Mouse (Mus musculus) layer of hippocampus, adult 2 months (tissue): ENCODE measurements around the gene Duox2. TPM values are rescaled to one million over a fixed set of nuclear protein-coding genes. Genes with fewer than 3 reads are reported as not detected.
A peak's percentile ranks its signal among the peaks of the same experiment; 100 is the strongest.

Experiments used
- DNase-seq, 2 experiments: peaks; one replicate each; pipeline ENCODE4 v3.0.0; 2022; ENCODE audit warnings: low spot score in 2 of 2
- H3K27ac ChIP-seq: fragments of 200-600 bp; 2 replicates; pipeline ENCODE4 v1.8.1; 2022
- H3K4me3 ChIP-seq: fragments of 200-600 bp; 2 replicates; pipeline ENCODE4 v1.8.1; 2022; ENCODE audit warnings: mild to moderate bottlenecking
- CTCF ChIP-seq: fragments of 200-600 bp; conservative IDR thresholded peaks from 2 replicates; pipeline ENCODE4 v1.8.1; 2022; ENCODE audit warnings: antibody characterized with exemption, mild to moderate bottlenecking, moderate library complexity
- total RNA-seq, 2 experiments: library from RNA; stranded (reverse); gene quantifications; 2 replicates each; pipeline ENCODE4 v1.2.3; 2021

The Duox2 gene
- total RNA-seq, 2 experiments from 2014 or later = 0.08 TPM; not detected in 1

DNA sequence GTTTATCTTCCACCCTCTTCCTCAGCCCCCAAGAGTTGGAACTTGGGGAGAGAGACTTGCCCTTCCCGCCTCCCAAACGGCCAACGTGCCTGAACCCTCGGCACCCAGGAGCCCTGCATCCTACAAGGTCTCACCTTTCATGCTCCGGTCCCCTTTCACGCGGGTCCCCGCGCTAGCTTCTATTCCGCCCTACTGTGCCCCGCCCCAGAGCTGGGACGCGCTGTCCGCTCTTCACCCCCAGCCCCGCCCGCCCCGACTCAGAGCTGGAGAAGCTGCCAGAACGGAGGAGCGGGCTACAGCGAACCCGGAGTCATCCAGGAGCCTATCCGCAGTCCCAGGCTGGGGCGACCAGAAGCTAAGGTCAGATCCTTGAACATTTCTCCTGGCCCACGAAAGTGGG, 15.3 kb upstream of the Duox2 start, which contains the start of gene Duoxa1:
TSS of gene Duoxa1 (minus strand) at position 195 of the 400 bp plus-strand sequence.
- no peak for TF ChIP-seq CTCF
- no peak within 1 kb of the TSS for H3K27ac ChIP-seq
- DNase-seq = no peak
- H3K4me3 ChIP-seq = peak within 1 kb of the TSS; percentile 30; the same call in 1 of the 2 replicates

DNA sequence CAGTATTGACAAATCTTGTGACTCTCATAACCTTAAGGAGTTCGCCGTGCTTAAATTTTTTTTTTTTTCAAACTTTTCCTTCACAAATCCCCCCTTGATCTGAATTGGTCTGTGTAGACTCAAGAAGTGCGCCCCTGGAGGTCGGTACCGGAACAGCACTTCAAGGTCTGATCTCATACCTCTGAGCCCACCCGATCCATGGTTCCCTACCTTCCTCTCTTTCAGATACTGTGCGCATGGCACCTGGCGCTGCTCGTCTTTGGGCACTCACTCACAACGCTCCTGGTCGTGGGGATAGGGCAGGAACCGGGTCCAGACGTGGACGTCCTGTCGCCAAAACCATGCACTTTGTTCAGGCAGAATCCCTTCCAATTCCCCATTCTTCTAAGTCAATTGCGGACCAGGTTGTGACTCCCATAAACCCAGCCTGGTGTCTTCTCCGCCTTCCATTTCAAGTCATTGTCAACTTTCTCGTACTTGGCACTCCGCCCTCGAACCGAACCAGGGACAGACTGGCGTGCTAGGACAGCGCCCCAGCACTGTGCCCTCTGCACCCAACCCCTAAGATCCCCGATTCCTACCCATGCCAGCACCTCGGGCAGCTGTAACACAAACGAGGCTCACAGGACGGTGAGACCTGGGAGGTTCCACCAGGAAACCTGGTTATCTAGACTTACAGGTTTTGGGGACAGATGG, 14.6 kb upstream of the Duox2 start:
- DNase-seq = peak; percentile 30 to 63
- peak overlapping the region; percentile 30; the same call in 1 of the 2 replicates for H3K4me3 ChIP-seq
- TF ChIP-seq CTCF = peak; percentile 88
- H3K27ac ChIP-seq = no peak overlapping the region

DNA sequence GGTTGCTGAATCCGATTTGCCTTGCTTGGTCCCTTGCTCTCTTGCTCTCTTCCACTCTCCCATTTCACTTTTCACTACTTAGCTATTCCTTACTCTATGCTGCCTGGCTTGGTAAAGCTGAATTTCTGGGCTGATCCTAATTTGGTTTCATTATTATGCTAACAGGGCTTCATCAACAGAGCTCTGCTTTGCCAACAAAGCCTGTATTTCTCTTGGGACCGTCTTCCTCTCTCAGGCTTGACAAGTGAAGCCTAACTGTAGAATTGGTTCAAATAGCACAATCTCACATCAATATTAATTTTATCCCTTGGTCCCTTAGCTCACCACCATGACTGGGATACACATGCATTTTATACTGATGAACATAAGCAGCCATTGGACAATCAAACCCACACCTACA, 13.3 kb upstream of the Duox2 start:
- Histone ChIP-seq H3K4me3 (no peak overlapping the region), H3K27ac (no peak overlapping the region)
- no peak for DNase-seq
- no peak for TF ChIP-seq CTCF

DNA sequence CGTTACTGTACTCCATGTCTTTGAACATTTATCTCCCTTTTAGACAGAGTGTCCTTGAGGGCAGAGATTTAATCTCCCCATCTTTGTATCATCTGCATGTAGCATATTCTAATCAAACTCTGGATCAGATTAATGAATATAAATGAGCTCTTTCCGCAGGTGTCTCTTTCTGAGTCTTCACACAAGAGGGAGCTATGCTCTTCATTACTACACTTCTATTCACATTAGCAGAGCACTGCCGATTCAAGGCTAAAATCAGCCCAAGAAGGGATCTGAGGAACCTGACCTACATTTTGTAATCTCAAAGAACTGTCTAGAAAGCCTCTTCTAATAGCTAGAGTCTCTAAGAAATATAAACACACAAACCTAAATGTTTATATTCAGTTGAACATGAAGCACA, 11.4 kb upstream of the Duox2 start:
- Histone ChIP-seq H3K27ac (no peak overlapping the region), H3K4me3 (no peak overlapping the region)
- peak; percentile 66 for TF ChIP-seq CTCF
- DNase-seq = no peak

DNA sequence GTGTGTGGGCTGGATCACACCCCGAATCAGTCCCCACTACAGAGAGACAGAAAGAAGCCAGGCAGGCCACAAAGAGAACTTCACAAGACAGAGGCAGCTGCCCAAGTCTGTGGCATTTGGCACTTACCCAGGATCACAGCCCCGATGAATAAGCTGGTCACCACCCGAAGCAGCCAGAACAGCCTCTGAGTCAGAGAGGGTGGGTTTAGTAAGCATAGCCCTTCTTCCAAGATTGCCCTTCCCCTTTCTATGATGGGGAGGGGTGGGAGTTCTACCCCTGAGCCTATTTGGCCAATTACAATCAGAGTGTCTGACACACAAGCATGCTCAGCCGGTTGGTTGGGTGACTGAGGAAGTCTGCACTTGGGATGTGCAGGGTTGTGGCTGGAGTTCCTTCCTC, 7.9 kb upstream of the Duox2 start:
- DNase-seq = peak; percentile 14 to 31
- Histone ChIP-seq H3K4me3 (no peak overlapping the region), H3K27ac (no peak overlapping the region)
- no peak for TF ChIP-seq CTCF

DNA sequence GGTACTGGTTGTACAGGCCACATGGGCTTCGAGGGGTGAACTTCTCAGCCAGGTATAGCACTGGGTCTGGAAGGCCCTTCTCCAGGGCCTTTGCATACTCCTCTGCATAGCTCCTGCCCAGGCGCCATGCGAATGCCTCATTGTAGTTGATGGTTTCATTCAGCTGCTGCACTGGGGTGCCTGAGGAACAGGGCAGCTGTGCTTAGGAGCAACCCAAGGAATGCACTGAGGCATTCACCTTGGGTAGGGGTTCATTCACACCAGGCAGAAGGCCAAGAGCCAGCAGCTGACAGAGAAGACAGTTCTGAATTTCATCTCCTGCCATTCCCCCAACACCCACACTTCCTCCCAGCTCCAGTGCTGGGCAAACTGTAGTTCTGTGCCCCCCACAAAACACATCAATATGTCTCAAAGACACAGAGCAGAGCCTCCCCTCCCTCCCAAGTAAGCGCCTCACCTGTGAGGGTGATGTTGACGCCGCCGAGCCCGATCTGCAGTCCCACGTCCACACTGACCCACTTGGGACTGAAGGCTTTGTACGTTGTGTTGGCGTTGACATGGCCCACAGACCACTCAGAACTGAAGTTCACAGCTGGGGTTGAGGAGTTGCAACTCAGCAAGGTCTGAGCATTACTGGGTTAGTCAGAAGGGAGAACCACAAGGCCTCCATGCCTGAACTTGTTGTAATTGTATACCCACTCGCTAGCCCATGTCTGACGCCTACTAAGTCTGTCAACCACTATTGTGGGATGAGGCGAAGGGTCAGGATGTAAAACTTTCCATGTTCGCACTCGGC, 7.0 kb upstream of the Duox2 start:
- no peak for TF ChIP-seq CTCF
- H3K4me3 ChIP-seq = no peak overlapping the region
- H3K27ac ChIP-seq = no peak overlapping the region
- no peak for DNase-seq

DNA sequence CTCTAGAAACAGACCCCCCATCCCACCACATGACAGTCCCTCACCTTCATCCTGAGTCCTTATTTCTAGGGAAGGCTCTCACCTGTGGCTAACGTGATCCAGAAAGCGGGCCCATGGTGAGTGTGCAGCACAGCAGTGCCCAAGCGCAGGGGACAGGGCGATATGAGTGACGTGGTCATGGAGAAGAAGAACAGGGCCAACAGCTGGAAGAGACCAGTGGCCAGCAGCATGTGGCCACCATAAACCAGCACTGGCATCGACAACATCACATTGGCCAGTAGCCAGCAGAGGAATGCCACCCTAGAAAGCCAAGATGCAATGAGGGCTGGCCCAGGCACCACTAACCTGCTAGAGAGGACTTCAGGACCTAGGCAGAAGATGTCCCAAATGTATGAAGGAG, 6.3 kb upstream of the Duox2 start:
- Histone ChIP-seq H3K27ac (no peak overlapping the region), H3K4me3 (no peak overlapping the region)
- TF ChIP-seq CTCF = no peak
- no peak for DNase-seq

DNA sequence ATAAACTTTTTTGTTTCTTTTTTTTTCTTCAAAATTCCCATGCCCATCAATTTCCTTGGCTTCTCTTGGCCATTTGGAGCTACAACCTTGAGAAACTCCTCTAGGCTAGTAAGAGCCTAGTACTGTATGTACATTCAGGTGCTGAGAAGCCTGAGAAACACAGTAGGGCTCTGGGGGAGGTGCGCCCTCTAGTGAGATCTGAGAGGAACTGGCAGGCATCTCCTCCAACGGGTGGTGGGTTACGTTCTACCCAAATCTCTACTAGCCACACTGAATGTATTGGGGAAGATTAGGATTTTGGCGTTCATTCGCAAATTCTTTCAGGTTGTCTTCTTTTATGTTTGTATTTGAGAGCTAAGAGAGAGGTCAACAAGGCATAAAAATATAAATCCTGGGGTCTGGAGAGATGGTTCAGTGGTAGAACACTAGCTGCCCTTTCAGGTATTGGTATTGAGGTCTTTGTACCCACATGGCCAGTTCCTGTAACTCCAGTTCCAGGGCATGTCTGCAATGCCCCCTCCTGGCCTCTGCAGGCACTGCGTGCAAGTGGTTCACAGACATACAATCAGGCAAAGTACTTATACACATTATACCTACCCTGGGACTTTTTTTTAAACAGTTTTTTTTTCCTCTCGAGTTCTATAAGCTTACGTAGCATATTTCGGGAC, 4.5 kb upstream of the Duox2 start:
- peak; percentile 47 to 58 for DNase-seq
- TF ChIP-seq CTCF = peak; percentile 86
- H3K27ac ChIP-seq = no peak overlapping the region
- H3K4me3 ChIP-seq = no peak overlapping the region

DNA sequence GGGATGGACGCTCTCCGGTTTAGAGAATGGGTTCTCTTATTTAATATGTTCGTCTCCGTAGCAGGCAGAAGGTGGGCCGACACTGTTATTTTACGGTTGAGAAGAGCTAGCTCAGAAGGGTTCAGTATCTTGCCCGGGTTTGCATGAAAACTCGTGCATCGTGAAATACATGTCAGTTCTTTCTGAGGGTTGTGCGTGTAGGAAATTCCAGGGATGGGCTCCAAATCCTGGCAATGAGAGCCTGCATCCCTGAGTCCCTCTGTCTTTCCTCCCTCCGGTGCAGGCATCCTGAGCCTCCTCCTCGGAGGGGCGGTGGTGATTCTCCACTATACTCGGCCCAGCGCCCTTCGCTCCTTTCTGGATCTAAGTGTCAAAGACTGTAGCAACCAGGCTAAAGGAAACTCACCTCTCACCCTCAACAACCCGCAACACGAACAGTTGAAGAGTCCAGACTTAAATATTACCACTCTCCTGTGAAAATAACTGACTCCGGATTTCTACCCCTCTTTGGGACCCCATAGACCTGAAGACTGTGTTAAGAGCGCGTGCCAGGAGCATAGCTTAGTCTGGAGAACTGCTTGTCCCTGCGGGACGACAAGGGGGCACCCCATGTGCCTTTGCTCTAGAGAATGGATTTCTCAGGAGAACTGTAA, 3.8 kb upstream of the Duox2 start:
- H3K27ac ChIP-seq = no peak overlapping the region
- DNase-seq = no peak
- no peak for TF ChIP-seq CTCF
- H3K4me3 ChIP-seq = peak overlapping the region; percentile 51

DNA sequence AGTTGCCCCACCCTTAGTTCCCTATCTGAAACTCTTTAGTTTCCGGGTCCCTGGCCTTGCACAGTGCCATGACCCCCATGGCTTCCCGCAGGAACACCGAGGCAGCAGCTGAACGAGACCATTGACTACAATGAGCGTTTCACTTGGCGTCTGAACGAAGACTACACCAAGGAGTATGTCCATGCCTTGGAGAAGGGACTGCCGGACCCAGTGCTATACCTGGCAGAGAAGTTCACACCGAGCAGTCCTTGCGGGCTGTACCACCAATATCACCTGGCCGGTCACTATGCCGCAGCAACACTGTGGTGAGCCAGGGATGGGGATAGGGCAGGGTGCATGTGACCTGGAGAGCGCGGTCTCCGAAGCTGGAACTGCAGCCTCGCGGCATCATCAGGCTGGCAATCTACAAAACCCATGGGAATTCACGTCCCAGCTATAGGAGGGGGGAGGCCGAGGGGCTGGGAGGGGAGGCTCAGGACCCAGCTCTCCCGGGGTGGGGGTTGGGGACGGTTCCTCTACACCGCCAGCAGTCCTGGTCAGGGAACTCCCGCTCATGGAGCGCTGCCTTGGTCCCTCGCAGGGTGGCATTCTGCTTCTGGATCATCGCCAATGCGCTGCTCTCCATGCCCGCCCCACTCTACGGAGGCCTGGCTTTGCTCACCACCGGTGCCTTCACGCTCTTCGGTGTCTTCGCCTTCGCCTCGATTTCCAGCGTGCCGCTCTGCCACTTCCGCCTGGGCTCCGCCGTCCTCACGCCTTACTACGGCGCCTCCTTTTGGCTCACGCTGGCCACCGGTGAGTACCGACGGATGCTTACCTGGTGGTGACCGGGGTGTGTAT, 3.1 kb upstream of the Duox2 start:
- Histone ChIP-seq H3K27ac (no peak overlapping the region), H3K4me3 (peak overlapping the region; percentile 51)
- no peak for TF ChIP-seq CTCF
- DNase-seq = no peak

DNA sequence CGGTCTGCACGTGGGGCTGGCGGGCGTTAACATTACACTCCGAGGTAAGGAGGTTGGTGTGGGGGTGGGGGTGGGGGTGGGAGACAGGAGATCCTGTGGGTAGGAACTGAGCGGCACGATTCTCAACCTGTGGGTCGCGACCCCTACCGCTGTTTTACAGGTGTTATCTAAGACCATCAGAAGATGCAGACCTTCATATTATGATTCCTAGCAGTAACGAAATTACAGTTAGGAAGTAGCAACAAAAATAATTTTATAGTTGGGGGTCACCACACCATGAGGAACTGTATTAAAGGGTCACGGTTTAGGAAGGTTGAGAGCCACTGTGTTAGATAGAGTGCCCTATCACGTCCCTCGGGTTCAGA, 2.4 kb upstream of the Duox2 start:
- no peak overlapping the region for H3K4me3 ChIP-seq
- no peak for DNase-seq

DNA sequence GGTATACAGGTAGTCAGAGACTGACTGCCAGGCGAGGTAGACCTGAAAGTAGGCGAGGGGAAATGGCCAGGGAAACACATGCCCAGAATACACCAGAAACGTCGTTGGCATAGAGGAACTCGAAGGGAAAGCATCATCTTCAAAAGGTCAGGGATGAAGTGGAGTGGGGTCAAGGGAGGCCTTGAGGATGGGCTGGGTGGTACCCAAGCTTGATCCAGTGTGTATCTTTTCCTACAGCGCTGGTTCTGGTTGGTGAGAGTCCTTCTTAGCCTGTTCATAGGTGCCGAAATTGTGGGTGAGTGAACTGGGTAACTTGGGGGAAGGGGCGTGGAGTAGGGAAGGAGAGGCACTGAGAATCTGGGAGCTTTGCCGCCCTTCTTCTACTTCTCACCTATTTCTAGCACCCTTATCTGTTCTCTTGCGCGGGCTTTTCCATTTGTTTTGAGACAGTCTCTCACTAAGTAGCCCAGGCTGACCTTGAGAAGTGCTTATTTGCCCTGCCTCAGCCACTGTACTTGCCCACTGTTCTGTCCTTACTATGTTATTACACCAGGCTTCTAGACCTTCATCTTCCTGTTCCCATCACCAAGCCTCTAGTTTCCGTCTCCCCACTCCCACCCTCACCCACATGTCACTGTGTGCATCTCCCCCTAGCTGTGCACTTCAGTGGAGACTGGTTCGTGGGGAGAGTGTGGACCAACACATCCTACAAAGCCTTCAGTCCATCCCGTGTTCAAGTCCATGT, 1.8 kb upstream of the Duox2 start:
- H3K4me3 ChIP-seq = no peak overlapping the region
- no peak overlapping the region for H3K27ac ChIP-seq
- no peak for DNase-seq
- no peak for TF ChIP-seq CTCF

More for the DNA sequence above, 2.4 kb upstream of the Duox2 start:
- H3K27ac ChIP-seq = no peak overlapping the region
- no peak for TF ChIP-seq CTCF
